Mouse (Mus musculus): ENCODE measurements around the gene Kansl1l. TPM values are rescaled to one million over a fixed set of nuclear protein-coding genes. Genes with fewer than 3 reads are reported as not detected.
A peak's percentile ranks its signal among the peaks of the same experiment; 100 is the strongest.

Kansl1l gene
- polyA plus RNA-seq, 1 experiment = 9.7 TPM

DNA sequence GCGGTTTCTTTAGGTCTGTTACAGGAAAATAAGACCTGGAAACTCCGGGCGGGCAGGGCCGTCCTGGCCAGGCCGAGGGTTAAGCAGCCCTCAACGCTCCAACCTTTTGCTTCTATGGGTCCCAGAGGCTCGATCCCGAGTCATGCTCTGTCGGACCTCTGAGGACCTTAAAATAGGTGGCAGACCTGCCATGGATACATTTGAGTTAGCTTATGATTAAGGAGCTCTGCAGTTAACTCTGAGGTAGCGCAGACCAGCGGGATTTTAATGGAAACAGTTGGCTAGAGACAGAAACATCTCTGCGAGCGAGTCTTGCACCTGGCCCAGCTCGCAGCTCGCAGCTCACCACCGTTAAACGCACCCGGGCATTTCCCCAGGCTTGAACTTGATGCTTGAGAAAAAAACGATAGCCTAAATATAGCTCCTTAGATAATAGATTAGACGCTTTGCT lies 528 bp upstream of the Kansl1l start:
- peaks cover 8% of the 10 kb centered on the region; the same call in 1 of the 2 replicates for H3K4me1 ChIP-seq (ENCODE audit: control insufficient read depth, insufficient read depth, low read length)
- peak overlapping the region; percentile 76 for H3K4me3 ChIP-seq (ENCODE audit: insufficient read depth, low read depth, low read length)
- H3K27ac ChIP-seq (ENCODE audit: insufficient read depth, low read depth, low read length) = peak overlapping the region; percentile 92
- WGBS = 1% methylated on average over 20 of the region's 20 CpGs
- no peaks in the 10 kb centered on the region for H3K27me3 ChIP-seq (replicated peaks; ENCODE audit: control insufficient read depth, insufficient read depth, low read length)
- no peaks in the 10 kb centered on the region for H3K36me3 ChIP-seq (ENCODE audit: control insufficient read depth, insufficient read depth, low read length)
- DNase-seq = no peak
- TF ChIP-seq CTCF (conservative IDR thresholded peaks at IDR 0.05; ENCODE audit: insufficient read depth, insufficient read length, low read depth, low read length) (no peak), POLR2A (IDR thresholded peaks at IDR 0.05; ENCODE audit: low read depth, low read length) (no peak)

DNA sequence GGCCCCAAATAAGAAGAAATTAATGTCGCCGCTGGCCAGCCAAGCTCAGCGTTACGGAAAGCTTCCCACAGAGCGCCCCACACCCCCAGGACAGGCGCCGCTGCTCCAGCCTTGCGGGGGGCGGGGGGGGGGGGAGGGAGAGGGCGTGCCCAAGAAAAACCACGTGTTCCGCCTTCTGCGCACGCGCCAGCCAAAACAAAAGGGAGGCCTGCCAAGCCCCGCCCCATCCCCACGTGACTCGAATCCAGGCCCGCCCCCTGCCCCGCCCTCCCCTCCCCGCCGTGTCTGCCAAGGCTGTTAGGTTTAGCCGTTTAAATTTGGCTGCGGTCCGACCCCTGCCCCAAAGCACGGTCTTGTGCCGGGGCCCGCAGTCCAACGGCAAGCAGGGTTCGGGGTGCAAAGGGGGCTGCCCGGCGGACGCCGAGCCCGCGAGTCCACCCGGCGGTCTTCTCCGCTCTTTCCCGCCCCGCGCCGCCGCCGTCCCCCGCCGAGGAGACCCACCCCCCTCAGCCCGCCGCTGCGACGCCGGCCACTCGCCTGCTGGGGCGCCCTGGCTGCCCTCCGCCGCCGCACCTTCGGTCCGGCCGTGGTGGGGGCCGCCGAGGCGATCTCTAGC lies 417 bp downstream of the Kansl1l start:
- peak; percentile 96 for DNase-seq
- peak overlapping the region; percentile 100 for H3K4me3 ChIP-seq (ENCODE audit: insufficient read depth, low read depth, low read length)
- WGBS = under 1% methylated on average over 52 of the region's 63 CpGs
- no peaks in the 10 kb centered on the region for H3K27me3 ChIP-seq (replicated peaks; ENCODE audit: control insufficient read depth, insufficient read depth, low read length)
- no peaks in the 10 kb centered on the region for H3K36me3 ChIP-seq (ENCODE audit: control insufficient read depth, insufficient read depth, low read length)
- peaks cover 8% of the 10 kb centered on the region; the same call in 1 of the 2 replicates for H3K4me1 ChIP-seq (ENCODE audit: control insufficient read depth, insufficient read depth, low read length)
- peak overlapping the region; percentile 100 for H3K27ac ChIP-seq (ENCODE audit: insufficient read depth, low read depth, low read length)
- TF ChIP-seq CTCF (conservative IDR thresholded peaks at IDR 0.05; ENCODE audit: insufficient read depth, insufficient read length, low read depth, low read length) (no peak), POLR2A (IDR thresholded peaks at IDR 0.05; ENCODE audit: low read depth, low read length) (no peak)

DNA sequence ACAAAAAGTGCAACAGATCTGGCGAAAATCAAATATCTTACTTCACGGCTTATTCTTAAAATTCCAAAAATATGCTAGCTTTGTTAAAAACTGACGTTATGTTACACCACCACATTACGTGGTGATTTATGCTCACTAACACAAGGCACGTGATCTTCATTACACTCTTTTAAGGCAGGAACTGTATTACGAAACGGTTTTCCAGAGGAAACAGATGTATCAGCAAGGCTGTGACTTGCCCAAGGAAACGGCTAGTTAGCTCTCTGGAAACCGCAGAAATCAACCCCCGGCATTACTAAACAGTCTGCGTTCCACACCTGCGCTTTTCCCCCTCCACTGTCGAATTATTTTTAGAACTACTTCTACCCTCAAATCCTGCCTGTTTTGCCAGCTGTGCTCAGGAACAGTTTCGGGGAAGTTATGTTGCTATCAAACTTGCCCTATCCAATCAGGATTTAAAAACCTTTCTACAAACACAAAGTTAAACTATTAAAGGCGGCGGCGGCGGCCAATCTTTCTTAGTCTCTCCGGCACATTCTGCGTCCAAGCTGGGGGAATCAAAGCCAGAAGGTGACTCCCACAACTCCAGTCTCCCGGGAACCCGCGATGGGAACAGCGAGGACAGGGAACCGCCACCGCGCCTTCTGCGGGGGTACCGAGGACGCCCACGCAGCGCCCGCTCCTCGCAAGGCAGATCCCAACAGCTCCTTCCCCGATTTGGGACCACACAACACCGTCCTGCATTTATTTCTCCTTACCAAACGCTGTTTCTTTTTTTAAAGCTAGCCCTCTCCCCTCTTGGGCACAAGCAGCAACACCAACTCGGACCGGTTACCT lies 1.2 kb downstream of the Kansl1l start:
- no peak for TF ChIP-seq CTCF (conservative IDR thresholded peaks at IDR 0.05; ENCODE audit: insufficient read depth, insufficient read length, low read depth, low read length)
- no peak for TF ChIP-seq POLR2A (IDR thresholded peaks at IDR 0.05; ENCODE audit: low read depth, low read length)
- WGBS = under 1% methylated on average over 39 of the region's 39 CpGs
- peak overlapping the region; percentile 100 for H3K27ac ChIP-seq (ENCODE audit: insufficient read depth, low read depth, low read length)
- H3K4me1 ChIP-seq (ENCODE audit: control insufficient read depth, insufficient read depth, low read length) = peaks cover 8% of the 10 kb centered on the region; the same call in 1 of the 2 replicates
- peak; percentile 87 for DNase-seq
- H3K36me3 ChIP-seq (ENCODE audit: control insufficient read depth, insufficient read depth, low read length) = no peaks in the 10 kb centered on the region
- peak overlapping the region; percentile 100 for H3K4me3 ChIP-seq (ENCODE audit: insufficient read depth, low read depth, low read length)
- no peaks in the 10 kb centered on the region for H3K27me3 ChIP-seq (replicated peaks; ENCODE audit: control insufficient read depth, insufficient read depth, low read length)

- TF ChIP-seq CTCF (conservative IDR thresholded peaks at IDR 0.05; ENCODE audit: insufficient read depth, insufficient read length, low read depth, low read length) (no peak), POLR2A (IDR thresholded peaks at IDR 0.05; ENCODE audit: low read depth, low read length) (no peak)
- DNase-seq = no peak
- 15% methylated on average over 8 of the region's 8 CpGs for WGBS
- no peaks in the 10 kb centered on the region for H3K36me3 ChIP-seq (ENCODE audit: control insufficient read depth, insufficient read depth, low read length)
- H3K27ac ChIP-seq (ENCODE audit: insufficient read depth, low read depth, low read length) = peak overlapping the region; percentile 57
- no peaks in the 10 kb centered on the region for H3K27me3 ChIP-seq (replicated peaks; ENCODE audit: control insufficient read depth, insufficient read depth, low read length)
- peaks cover 8% of the 10 kb centered on the region; the same call in 1 of the 2 replicates for H3K4me1 ChIP-seq (ENCODE audit: control insufficient read depth, insufficient read depth, low read length)
- H3K4me3 ChIP-seq (ENCODE audit: insufficient read depth, low read depth, low read length) = peak overlapping the region; percentile 25
Measured at GRCm38 (mm10) chr1:66814756-66815155, 2.6 kb downstream of the Kansl1l start.

DNA sequence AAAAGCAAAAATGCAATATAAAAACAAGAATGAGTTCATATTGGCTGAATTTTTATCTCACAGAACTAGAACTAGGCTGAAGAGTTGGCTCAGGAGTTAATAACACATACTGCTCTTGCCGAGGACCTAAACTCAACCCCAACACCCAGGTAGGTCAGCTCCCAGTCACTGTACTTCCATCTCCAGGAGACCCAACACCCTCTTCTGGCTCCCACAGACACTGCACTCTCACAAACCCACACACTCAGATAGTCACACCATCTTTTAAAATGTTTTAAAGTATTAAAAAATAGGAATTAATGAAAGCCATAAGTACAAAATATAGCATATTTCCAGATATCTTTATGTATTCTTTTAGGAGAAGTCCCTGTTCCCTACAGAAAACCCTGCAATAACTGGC lies 4.2 kb downstream of the Kansl1l start:
- H3K27me3 ChIP-seq (replicated peaks; ENCODE audit: control insufficient read depth, insufficient read depth, low read length) = no peaks in the 10 kb centered on the region
- no peak overlapping the region for H3K27ac ChIP-seq (ENCODE audit: insufficient read depth, low read depth, low read length)
- TF ChIP-seq POLR2A (IDR thresholded peaks at IDR 0.05; ENCODE audit: low read depth, low read length) (no peak), CTCF (conservative IDR thresholded peaks at IDR 0.05; ENCODE audit: insufficient read depth, insufficient read length, low read depth, low read length) (no peak)
- H3K4me1 ChIP-seq (ENCODE audit: control insufficient read depth, insufficient read depth, low read length) = peaks cover 9% of the 10 kb centered on the region; the same call in 1 of the 2 replicates
- WGBS = 59% methylated on average over 1 of the region's 1 CpGs
- no peak for DNase-seq
- H3K36me3 ChIP-seq (ENCODE audit: control insufficient read depth, insufficient read depth, low read length) = no peaks in the 10 kb centered on the region
- H3K4me3 ChIP-seq (ENCODE audit: insufficient read depth, low read depth, low read length) = no peak overlapping the region

- Histone ChIP-seq H3K4me3 (ENCODE audit: insufficient read depth, low read depth, low read length) (no peak overlapping the region), H3K4me1 (ENCODE audit: control insufficient read depth, insufficient read depth, low read length) (peaks cover 5% of the 10 kb centered on the region; the same call in 1 of the 2 replicates), H3K27ac (ENCODE audit: insufficient read depth, low read depth, low read length) (no peak overlapping the region), H3K36me3 (ENCODE audit: control insufficient read depth, insufficient read depth, low read length) (no peaks in the 10 kb centered on the region), H3K27me3 (replicated peaks; ENCODE audit: control insufficient read depth, insufficient read depth, low read length) (no peaks in the 10 kb centered on the region)
- TF ChIP-seq POLR2A (IDR thresholded peaks at IDR 0.05; ENCODE audit: low read depth, low read length) = no peak
- TF ChIP-seq CTCF (conservative IDR thresholded peaks at IDR 0.05; ENCODE audit: insufficient read depth, insufficient read length, low read depth, low read length) = no peak
- no peak for DNase-seq
- 81% methylated on average over 1 of the region's 1 CpGs for WGBS
Measured at GRCm38 (mm10) chr1:66806821-66807220, 10.5 kb downstream of the Kansl1l start.

DNA sequence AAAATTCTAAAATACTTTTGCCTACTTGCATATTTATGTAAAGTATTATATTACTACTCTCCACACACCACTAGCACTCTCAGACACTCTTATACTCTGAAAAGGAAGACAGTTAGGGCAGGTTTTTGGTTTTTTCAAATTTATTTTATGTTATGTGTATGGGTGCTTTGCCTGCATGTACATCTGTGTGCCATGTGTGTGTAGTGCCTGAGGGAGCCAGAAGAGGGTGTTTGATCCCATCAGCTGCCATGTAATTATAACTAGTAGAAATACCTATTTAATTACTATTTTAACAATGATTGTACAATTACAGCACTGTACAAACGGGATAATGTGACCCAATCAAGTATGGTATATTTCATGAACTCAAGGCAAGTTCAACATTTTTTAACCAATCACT lies 12.0 kb downstream of the Kansl1l start:
- Histone ChIP-seq H3K4me1 (ENCODE audit: control insufficient read depth, insufficient read depth, low read length) (peaks cover 5% of the 10 kb centered on the region; the same call in 1 of the 2 replicates), H3K4me3 (ENCODE audit: insufficient read depth, low read depth, low read length) (no peak overlapping the region), H3K27ac (ENCODE audit: insufficient read depth, low read depth, low read length) (no peak overlapping the region), H3K36me3 (ENCODE audit: control insufficient read depth, insufficient read depth, low read length) (peaks cover 4% of the 10 kb centered on the region), H3K27me3 (replicated peaks; ENCODE audit: control insufficient read depth, insufficient read depth, low read length) (no peaks in the 10 kb centered on the region)
- DNase-seq = no peak
- TF ChIP-seq POLR2A (IDR thresholded peaks at IDR 0.05; ENCODE audit: low read depth, low read length) = no peak
- 0 out of 2 replicates have a peak, but pooled peaks have one; percentile 20 for TF ChIP-seq CTCF (conservative IDR thresholded peaks at IDR 0.05; ENCODE audit: insufficient read depth, insufficient read length, low read depth, low read length)
- 75% methylated on average over 1 of the region's 1 CpGs for WGBS

Data from kidney, adult 2 months (tissue).